Mouse (Mus musculus) lung, adult 10 weeks (tissue): ENCODE results near the gene St8sia1. TPM values are rescaled to one million over a fixed set of nuclear protein-coding genes. Genes with fewer than 3 reads are reported as not detected.

Experiments used
- polyA plus RNA-seq: library from polyadenylated mRNA; stranded (reverse); fragments of 350-450 nt; fragmentation: Illumina TruSeq; extraction: RNeasy Lipid Tissue Mini Kit (QIAGEN cat#74804); gene quantifications from one replicate; pipeline ENCODE4 v1.2.3, GENCODE M21; 2014; ENCODE audit warnings: low read depth, low replicate concordance; ENCODE audit not compliant: insufficient read depth

The St8sia1 gene
- polyA plus RNA-seq = 0.96 TPM

GRCm38 (mm10) chr6:142964076-142964530, at the start of gene St8sia1:
St8sia1 (minus strand) TSS chr6:142964452.

GRCm38 (mm10) chr6:142804402-142804801, 159.8 kb downstream of the St8sia1 start, which contains the start of gene Sult6b2:
Sult6b2 (minus strand) TSS chr6:142804502.

Other genes starting within 250 kb of the St8sia1 start
- 29.6 TPM for gene Cmas, start 207.8 kb downstream of the St8sia1 start, polyA plus RNA-seq
- gene Sult6b2, start 159.9 kb downstream of the St8sia1 start, polyA plus RNA-seq = not detected
- gene C2cd5, start 135.7 kb upstream of the St8sia1 start, polyA plus RNA-seq = 6.6 TPM
- gene Etnk1, start 202.8 kb upstream of the St8sia1 start, polyA plus RNA-seq = 28.5 TPM